Mouse (Mus musculus) lung, postnatal 25 days (tissue): ENCODE data around the gene Ubl5.
"Not testable (repeated sequence)": the region's sequence is repeated elsewhere in the genome, so short reads cannot be mapped to it uniquely, and the experiment has no call there.

Source experiments
- DNase-seq: peaks from one replicate; pipeline ENCODE4 v3.0.0; 2022; ENCODE audit warnings: low spot score

Gene Ubl5

DNA sequence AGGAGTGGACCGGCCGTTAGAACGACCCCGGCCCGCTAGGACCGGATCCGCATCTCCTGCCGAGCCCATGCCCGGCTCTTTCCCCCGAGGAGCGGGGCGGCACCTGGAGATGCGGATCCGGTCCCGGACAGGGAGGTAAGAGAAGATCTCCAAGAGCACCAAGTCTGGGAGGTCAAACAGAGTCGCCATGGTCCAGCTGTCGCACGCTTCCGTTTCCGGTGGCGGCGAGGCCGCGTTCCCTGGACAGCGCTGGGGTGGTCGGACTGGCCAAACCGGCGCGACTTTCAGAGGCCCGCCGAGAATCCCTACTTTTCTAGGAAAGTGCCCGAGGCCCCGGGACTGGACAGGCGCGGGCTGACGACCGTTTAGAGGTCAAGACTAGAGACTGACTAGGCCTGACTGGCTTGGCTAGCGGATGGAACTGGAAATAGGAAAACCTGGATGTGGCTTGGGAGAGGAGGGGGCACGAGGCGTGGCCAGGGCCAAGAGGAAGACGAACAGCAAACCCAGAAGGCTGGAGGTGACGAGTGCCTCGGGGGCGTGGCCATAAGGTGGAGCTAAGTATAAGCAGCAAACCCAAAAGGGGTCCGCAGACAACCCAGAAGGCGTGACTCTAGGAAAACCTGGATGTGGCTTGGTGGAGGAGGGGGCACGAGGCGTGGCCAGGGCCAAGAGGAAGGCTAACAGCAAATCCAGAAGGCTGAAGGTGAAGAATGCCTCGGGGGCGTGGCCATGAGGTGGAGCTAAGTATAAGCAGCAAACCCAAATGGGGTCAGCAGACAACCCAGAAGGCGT, at the start of gene Ubl5:
Gene Ubl5, plus strand, starts transcription at position 778 of the 795 bp plus-strand sequence.
- DNase-seq: peak; percentile 69

DNA sequence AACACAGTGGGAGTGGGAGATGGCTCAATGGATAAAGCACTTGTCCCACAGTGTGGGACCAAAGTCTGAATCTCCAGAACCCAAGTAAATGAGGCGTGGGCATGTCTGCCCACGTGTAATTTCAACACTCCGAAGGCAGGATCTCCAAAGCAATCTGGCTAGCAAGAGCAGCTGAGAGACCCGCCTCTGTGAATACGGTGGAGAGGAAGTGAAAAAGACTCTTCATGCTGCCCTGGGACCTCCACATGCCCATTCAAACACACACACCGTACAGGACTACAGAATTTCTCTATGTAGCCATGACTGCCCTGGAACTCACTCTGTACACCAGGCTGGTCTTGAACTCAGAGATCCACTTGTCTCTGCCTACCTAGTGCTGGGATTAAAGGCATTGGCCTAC, 41.4 kb upstream of the Ubl5 start:
- no peak for DNase-seq

DNA sequence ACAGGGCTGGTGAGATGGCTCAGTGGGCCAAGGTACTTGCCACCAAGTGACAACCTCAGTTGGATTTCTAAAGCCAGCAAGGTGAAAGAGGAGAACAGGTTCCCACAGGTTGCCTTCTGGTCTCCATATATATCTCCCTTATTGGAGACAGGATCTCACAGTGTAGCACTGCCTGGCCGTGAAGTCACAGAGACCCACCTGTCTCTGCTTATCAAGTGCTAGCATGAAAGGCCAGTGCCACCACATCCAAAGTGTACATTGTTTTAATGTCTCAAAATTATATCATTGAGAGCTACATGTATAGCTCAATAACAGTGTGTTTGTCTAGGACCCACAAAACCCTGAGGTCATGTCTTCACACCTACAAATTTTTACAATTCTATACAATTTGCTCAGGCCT, 36.4 kb upstream of the Ubl5 start:
- no peak for DNase-seq

GRCm38 (mm10) chr9:20607100-20607974, 35.3 kb upstream of the Ubl5 start:
- peak; percentile 85 for DNase-seq

DNA sequence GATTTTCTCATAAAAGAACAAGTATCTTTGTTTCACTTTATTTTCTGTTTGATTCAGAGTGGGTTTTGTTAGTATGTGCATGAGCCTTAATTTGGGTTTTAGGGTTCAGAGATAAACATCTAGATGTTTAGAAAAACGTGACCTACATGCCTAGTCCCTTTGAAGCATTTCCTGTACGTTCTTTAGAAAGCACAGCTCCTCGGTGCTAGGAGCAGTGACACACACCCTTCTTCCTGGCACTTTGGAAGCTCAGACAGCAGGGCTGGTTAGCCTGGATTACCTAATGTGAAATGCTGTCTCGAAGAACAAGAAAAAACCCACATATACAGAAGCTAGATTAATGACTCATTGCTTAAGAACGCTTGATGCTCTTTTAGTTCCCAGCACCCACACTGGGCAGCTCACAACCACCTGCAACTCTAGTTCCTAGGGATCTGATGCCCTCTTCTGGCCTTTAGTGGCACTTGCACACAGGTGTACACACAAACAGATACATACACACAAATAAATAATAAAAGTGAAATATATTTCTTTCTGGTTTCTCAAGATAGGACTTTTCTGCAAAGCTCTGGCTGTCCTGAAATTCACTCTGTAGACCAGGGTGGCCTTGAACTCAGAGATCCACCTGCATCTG, 32.7 kb upstream of the Ubl5 start:
- DNase-seq: no peak

GRCm38 (mm10) chr9:20611976-20612375, 30.7 kb upstream of the Ubl5 start:
- DNase-seq: no peak

DNA sequence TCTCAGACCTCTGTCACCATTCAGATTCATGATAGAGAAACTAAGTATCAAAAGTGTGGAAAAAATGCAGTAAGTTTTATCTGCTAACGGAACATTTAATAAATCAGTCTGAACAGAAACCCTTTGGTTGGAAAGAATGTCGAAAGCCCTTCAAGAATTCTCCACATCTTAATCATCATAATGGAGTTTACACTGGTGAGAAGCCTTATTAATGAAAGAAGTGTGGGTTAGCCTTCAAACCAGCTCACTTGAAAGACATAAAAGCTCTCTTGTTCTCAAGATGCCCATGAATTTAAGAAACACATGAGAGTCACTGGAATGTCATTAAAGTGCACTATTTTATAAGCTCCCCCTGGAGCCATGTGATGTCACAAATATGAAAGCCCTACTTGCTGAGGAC, 26.0 kb upstream of the Ubl5 start:
- DNase-seq: peak; percentile 26

DNA sequence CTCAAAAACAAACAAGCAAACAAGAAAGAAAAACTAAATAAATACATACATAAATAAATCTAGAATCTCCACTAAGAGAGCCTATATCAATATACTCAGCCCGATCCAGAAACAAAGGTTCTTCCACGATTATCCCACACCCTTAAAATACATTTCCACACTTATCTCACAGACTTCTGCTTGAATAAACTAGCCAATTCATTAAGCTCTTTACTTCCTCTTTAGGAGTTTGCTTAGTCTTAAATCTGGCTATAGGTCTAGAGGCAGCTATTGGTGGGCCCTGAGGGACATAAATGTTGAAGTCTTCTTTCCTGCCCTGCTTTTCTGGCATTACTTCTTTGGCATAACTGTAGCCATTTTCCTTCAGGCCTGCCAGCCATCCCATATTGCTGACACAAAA, 11.3 kb upstream of the Ubl5 start:
- no peak for DNase-seq

GRCm38 (mm10) chr9:20635676-20636075, 7.0 kb upstream of the Ubl5 start:
- not testable (repeated sequence) for DNase-seq

DNA sequence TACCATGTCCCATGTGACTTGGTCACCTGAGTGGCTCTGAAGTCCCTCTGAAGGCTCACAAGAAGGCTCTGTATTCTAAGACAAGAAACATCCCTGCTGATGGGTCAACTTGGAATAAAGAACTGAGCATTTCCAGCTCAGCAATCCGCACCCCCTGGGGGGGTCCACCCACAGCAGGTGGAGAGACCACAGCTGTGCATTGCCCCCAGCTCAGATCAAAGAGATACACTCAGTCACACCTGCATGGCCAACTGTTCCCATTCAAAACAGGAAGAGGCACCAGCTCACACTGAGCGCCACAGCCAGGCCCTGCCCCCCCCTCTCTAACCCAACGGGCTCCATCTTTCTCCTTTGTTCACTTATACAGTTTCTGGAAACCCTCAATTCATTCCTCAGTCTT, 6.4 kb upstream of the Ubl5 start:
- DNase-seq: no peak

- DNase-seq: no peak
Measured at GRCm38 (mm10) chr9:20636790-20637189, 5.9 kb upstream of the Ubl5 start.

- no peak for DNase-seq
Measured at GRCm38 (mm10) chr9:20638552-20638951, 4.1 kb upstream of the Ubl5 start.

- no peak for DNase-seq
Measured at GRCm38 (mm10) chr9:20639486-20639885, 3.2 kb upstream of the Ubl5 start.

DNA sequence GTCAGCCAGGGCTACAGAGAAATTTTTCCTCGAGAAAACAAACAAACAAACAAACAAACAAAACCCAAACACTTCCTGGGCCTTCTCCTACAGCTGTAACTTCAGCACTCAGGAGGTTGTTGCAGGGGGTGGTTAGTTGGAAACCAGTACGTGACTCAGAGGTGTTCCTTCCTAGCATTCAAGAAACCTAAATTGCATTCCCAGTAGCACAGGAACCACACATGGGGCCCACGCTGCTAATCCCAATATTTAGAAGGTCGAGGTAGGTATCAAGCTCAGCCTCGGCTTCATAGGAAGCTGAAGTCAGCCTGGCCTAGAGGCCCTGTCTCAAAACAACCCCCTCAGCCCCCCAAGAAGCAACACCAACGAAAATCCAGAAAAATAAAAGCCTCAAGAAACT, 1.2 kb upstream of the Ubl5 start:
- no peak for DNase-seq

DNA sequence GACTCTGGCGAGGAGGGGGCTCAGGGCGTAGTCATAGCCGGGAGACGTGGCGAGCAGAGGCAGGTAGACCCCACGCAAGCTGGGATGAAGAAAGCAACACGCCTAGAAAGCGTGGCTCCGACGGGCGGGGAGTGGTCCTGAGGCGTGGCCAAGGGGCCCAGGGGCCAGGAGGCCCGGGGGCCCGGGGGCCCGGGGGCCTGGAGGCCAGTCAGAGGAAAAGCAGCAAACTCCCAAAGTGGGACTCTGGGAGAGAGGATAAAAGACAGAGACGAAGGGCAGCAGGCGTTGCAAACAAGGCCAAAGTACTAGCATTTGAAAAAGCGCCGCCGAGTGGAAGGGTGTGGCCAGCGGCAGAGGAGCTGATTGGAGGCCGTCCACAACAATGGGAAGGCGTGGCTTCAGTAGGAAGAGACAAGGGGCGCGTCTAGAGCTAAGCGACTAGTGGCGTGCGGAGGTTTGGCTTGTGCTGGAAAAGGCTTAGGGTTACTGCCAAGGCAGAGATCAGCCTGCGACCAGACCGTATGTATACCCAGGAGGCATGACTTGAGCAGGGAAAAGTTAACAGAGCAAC, 303 bp downstream of the Ubl5 start:
- peak; percentile 92 for DNase-seq

- no peak for DNase-seq
Measured at GRCm38 (mm10) chr9:20643781-20644180, 1.1 kb downstream of the Ubl5 start.

GRCm38 (mm10) chr9:20644360-20645081, 1.8 kb downstream of the Ubl5 start, which contains the start of gene Fbxl12:
Fbxl12 (minus strand) TSS chr9:20644767.
- peak; percentile 84 for DNase-seq

DNA sequence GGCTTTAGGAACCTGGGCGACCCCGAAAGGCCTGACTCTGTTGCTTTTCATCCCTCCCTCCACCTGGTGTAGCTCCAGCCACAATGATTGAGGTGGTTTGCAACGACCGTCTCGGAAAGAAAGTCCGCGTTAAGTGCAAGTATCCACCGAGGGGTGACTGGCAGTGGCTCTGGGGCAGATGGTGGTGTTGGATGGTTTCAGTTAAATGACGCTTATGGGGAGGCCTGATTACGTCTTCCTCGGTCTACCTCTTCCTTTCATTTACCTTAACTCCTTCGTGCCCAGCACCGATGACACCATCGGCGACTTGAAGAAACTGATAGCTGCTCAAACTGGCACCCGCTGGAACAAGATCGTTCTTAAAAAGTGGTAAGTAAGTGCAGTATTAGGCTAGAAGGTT, 2.4 kb downstream of the Ubl5 start:
- DNase-seq: no peak

GRCm38 (mm10) chr9:20651602-20652259, 9.1 kb downstream of the Ubl5 start, which contains the start of gene Pin1:
Pin1 (plus strand) TSS chr9:20652095.
- peak; percentile 100 for DNase-seq

- DNase-seq: no peak
Measured at GRCm38 (mm10) chr9:20652260-20652658, 9.6 kb downstream of the Ubl5 start.

GRCm38 (mm10) chr9:20653859-20654258, 11.2 kb downstream of the Ubl5 start:
- DNase-seq: no peak
